Mouse (Mus musculus) heart, adult 2 months (tissue): ENCODE data around the gene Pygl.

Source experiments
- CTCF ChIP-seq: fragments of 200-600 bp; IDR thresholded peaks from 2 replicates; pipeline ENCODE4 v1.8.1; 2022; ENCODE audit warnings: antibody characterized with exemption, mild to moderate bottlenecking, moderate library complexity
- EP300 ChIP-seq: fragments of 200-500 bp; IDR thresholded peaks from 2 replicates; pipeline ENCODE4 v1.6.1; 2011; ENCODE audit warnings: low read depth, low read length, control low read depth; ENCODE audit not compliant: insufficient read depth
- POLR2A ChIP-seq: fragments of 200-500 bp; IDR thresholded peaks from 2 replicates; pipeline ENCODE4 v1.6.1; 2011; ENCODE audit warnings: mild to moderate bottlenecking, low read depth, low read length, control low read depth; ENCODE audit not compliant: insufficient read depth

GRCm38 (mm10) chr12:70277071-70277939 is 46.0 kb upstream of the Pygl start:
- no peak for TF ChIP-seq POLR2A
- TF ChIP-seq CTCF = no peak
- TF ChIP-seq EP300 = no peak
